Mouse (Mus musculus): Measurements from ENCODE around the gene Med23.

Gene Med23

GRCm38 (mm10) chr10:24961889-24962288, 92.1 kb downstream of the Med23 start:
- no peak for DNase-seq (ENCODE audit: low spot score)
